Mouse (Mus musculus) kidney, embryonic 14.5 days (tissue): ENCODE results near the gene Cfap61. TPM values are rescaled to one million over a fixed set of nuclear protein-coding genes. Genes with fewer than 3 reads are reported as not detected.
A peak's percentile ranks its signal among the peaks of the same experiment; 100 is the strongest.
"Not testable (repeated sequence)": the region's sequence is repeated elsewhere in the genome, so short reads cannot be mapped to it uniquely, and the experiment has no call there.

Experiments
- ATAC-seq: fragments of 200-750 bp; cut with Nextera tagmentation; 2 replicates; pipeline ENCODE4 v1.8.0; 2017; ENCODE audit warnings: moderate number of reproducible peaks, mild to moderate bottlenecking, moderate TSS enrichment, moderate library complexity; ENCODE audit not compliant: low FRiP score, low TSS enrichment
- H3K27ac ChIP-seq: fragments of 300-500 bp; sonication (generic); 2 replicates; pipeline ENCODE4 v1.5.1; 2014; ENCODE audit warnings: low read depth, mild to moderate bottlenecking, low read length, moderate library complexity, mixed read lengths
- H3K27me3 ChIP-seq: fragments of 300-500 bp; sonication (generic); 2 replicates; pipeline ENCODE4 v1.6.1; 2014; ENCODE audit warnings: mild to moderate bottlenecking, low read length; ENCODE audit not compliant: control insufficient read depth, insufficient read depth
- H3K36me3 ChIP-seq: fragments of 300-500 bp; sonication (generic); 2 replicates; pipeline ENCODE4 v1.6.1; 2014; ENCODE audit warnings: low read length, mixed read lengths; ENCODE audit not compliant: control insufficient read depth, insufficient read depth
- H3K4me1 ChIP-seq: fragments of 300-500 bp; sonication (generic); 2 replicates; pipeline ENCODE4 v1.6.1; 2014; ENCODE audit warnings: low read length, mixed read lengths; ENCODE audit not compliant: control insufficient read depth, insufficient read depth
- H3K4me2 ChIP-seq: fragments of 300-500 bp; sonication (generic); replicated peaks from 2 replicates; pipeline ENCODE4 v1.6.1; 2014; ENCODE audit warnings: low read depth, mild to moderate bottlenecking, low read length
- H3K4me3 ChIP-seq: fragments of 300-500 bp; sonication (generic); 2 replicates; pipeline ENCODE4 v1.5.1; 2014; ENCODE audit warnings: mild to moderate bottlenecking, low read length
- H3K9ac ChIP-seq: fragments of 300-500 bp; sonication (generic); 2 replicates; pipeline ENCODE4 v1.6.1; 2014; ENCODE audit warnings: low read depth, mild to moderate bottlenecking, low read length, moderate library complexity
- H3K9me3 ChIP-seq: fragments of 300-500 bp; sonication (generic); 2 replicates; pipeline ENCODE4 v1.6.1; 2016; ENCODE audit warnings: low read length; ENCODE audit not compliant: control insufficient read depth
- WGBS: fragments of 180-500 bp; shearing (Covaris S2); extraction: QIAGEN DNeasy Blood & Tissue Kit; methylation state at CpG from one replicate; pipeline ENCODE4 v1.1.7; 2014; 5-methylcytosine and 5-hydroxymethylcytosine counted together
- polyA plus RNA-seq: library from polyadenylated mRNA; unstranded; fragments of >200 nt; fragmentation: Nextera tagmentation; extraction: Ambion mirVana; gene quantifications from 2 replicates; pipeline ENCODE4 v1.2.1, GENCODE M21; 2014

The Cfap61 gene
- polyA plus RNA-seq, 1 experiment from 2014 or later = 0.49 TPM

DNA sequence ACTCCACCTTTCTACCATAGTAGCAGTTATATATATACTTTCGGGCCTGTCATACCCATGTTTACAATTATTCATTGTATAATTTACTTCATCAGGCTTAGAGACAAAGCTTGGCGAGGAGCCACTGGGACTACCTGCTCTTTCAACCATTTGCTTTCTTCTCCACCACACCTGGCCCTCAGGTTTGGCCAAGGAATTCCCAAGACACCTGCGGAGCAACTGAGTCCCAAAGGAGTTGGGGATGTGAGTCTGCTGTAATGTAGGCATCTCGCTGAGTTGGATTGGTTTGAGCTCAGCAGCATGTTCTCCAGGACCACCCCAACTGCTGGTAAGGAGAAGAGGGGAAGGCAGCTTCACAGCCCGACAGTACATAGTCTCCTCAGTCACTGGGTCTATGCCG lies 32.7 kb upstream of the Cfap61 start, which contains the start of gene Naa20:
Naa20 (plus strand) TSS at position 239 of the 400 bp plus-strand sequence.
- no peak for ATAC-seq
- peaks cover 3% of the 10 kb centered on the region; the same call in 1 of the 2 replicates for H3K36me3 ChIP-seq
- 89% methylated on average over 6 of the region's 6 CpGs for WGBS
- no peak within 1 kb of the TSS for H3K27ac ChIP-seq
- H3K4me2 ChIP-seq = peak within 1 kb of the TSS; percentile 34
- H3K4me3 ChIP-seq = peak within 1 kb of the TSS; percentile 92
- peaks cover 8% of the 10 kb centered on the region; the same call in 1 of the 2 replicates for H3K4me1 ChIP-seq
- H3K9ac ChIP-seq = 0 out of 2 replicates have a peak within 1 kb of the TSS, but pooled peaks have one; percentile 94
- H3K27me3 ChIP-seq = no peaks in the 10 kb centered on the region
- no peaks in the 10 kb centered on the region for H3K9me3 ChIP-seq

DNA sequence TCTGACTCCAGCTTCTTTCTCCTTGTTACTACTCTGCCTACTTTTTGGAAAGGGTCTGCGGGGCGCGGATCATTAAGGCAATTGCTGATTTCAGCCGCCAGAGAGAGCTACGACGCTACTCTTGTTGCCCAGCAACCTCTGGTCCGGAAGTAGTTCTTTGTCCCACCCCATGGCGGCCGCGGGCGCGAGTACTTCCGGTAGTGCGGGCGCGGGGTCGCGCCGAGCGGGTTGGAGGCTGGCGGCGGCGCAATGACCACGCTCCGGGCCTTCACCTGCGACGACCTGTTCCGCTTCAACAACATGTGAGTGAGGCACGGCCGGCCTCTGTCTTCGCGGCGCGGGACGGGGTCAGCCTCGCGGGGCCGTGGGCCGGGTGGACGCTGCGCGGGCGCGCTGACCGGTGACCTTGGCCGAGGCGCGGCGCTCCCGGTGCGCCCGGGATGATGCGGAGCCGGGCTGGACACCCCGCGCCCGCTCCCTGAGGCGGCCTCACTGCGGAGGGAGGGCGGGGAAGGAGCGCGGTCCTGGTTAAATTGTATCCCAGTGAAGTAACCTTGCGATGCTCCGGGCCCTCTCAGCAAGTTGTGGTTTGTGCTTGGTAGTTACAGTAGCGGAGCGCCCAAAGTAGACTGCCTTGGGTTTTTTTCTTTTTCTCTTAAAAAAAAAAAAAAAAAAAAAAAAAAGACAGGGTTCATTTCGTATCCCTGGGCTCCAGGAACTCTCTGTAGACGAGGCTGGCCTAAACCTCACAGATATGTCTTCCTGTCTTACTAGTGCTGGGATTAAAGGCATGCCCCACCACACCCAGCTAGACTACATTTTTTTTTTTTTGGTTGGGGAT lies 31.3 kb upstream of the Cfap61 start:
- Histone ChIP-seq H3K36me3 (peaks cover 3% of the 10 kb centered on the region; the same call in 1 of the 2 replicates), H3K27ac (peak overlapping the region; percentile 95), H3K9me3 (no peaks in the 10 kb centered on the region), H3K4me2 (peak overlapping the region; percentile 83), H3K4me3 (peak overlapping the region; percentile 92), H3K27me3 (no peaks in the 10 kb centered on the region), H3K4me1 (peaks cover 8% of the 10 kb centered on the region; the same call in 1 of the 2 replicates), H3K9ac (peak overlapping the region; percentile 94)
- under 1% methylated on average over 65 of the region's 68 CpGs for WGBS
- ATAC-seq = peak; percentile 97

DNA sequence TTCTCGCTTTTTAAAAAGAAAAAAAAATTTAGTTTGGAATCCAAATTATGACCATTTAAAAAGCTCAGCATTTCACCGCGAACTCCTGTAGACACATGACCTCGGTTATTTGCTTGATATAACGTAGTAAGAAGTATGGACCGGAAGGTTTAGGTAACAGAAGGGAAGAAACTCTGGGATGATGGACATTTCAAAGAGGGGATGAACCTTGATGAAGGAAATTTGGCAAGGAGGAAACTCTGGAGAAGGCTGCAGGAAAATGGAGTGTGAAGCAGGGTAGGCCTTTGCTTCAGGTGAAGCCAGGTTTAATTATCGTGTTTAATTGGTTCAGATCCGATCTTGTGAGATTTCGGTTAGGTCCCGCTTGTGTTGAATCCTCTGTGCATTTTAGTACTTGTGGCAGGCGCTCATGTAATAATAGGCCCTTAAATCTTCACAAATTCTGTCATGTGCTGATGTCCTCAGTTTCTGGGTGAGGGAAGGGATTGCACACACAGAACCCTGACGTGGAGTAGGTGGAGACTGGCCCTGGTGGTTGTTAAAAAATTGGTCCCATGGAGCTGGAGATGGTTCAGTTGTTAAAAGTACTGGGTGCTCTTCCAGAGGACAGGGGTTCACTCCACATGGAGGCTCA lies 30.5 kb upstream of the Cfap61 start:
- Histone ChIP-seq H3K4me3 (peak overlapping the region; percentile 92), H3K9me3 (no peaks in the 10 kb centered on the region), H3K36me3 (peaks cover 9% of the 10 kb centered on the region), H3K9ac (peak overlapping the region; percentile 94; the same call in 1 of the 2 replicates), H3K27ac (peak overlapping the region; percentile 95; the same call in 1 of the 2 replicates), H3K4me2 (peak overlapping the region; percentile 83), H3K27me3 (no peaks in the 10 kb centered on the region), H3K4me1 (peaks cover 8% of the 10 kb centered on the region; the same call in 1 of the 2 replicates)
- no peak for ATAC-seq
- WGBS = 26% methylated on average over 12 of the region's 12 CpGs

DNA sequence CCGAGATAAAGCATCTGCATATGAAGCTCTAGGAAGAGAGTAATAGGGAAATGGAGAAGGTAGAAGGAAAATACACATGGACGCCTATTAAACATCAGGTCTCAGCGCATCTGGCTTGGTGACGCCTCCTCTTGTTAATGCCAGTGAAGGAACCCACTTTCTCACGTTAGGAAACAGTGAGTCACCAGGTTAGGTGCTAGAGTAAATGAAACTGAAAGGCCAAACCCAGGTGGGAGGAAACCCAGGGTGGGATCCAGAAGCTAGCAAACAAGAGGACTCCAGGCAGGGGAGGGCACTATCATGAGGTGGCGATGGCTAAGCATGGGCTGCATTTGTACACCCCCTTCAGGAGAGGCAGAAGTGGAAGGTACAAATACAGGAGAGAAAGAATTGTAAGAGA lies 29.4 kb upstream of the Cfap61 start:
- Histone ChIP-seq H3K36me3 (peaks cover 17% of the 10 kb centered on the region), H3K9ac (no peak overlapping the region), H3K4me2 (no peak overlapping the region), H3K4me3 (no peak overlapping the region), H3K27ac (no peak overlapping the region), H3K9me3 (no peaks in the 10 kb centered on the region), H3K27me3 (no peaks in the 10 kb centered on the region), H3K4me1 (peaks cover 8% of the 10 kb centered on the region; the same call in 1 of the 2 replicates)
- WGBS = 83% methylated on average over 6 of the region's 6 CpGs
- ATAC-seq = no peak

DNA sequence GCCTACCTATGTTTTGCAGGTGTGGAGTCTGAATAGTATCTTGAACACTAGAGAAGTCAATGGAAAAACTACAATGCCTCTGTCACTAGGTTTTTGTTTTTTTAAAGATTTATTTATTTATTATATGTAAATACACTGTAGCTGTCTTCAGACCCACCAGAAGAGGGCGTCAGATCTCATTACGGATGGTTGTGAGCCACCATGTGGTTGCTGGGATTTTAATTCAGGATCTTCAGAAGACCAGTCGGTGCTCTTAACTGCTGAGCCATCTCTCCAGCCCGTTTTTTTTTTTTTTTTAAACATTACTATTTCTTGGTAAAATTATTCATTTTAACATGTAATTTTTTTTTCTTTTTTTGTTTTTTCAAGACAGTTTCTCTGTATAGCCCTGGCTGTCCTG lies 28.7 kb upstream of the Cfap61 start:
- WGBS = 61% methylated on average over 4 of the region's 4 CpGs
- H3K4me1 ChIP-seq, H3K9me3 ChIP-seq, H3K4me3 ChIP-seq, H3K9ac ChIP-seq, H3K4me2 ChIP-seq, H3K27me3 ChIP-seq, H3K27ac ChIP-seq, ATAC-seq: not testable (repeated sequence)
- H3K36me3 ChIP-seq = peaks cover 24% of the 10 kb centered on the region

DNA sequence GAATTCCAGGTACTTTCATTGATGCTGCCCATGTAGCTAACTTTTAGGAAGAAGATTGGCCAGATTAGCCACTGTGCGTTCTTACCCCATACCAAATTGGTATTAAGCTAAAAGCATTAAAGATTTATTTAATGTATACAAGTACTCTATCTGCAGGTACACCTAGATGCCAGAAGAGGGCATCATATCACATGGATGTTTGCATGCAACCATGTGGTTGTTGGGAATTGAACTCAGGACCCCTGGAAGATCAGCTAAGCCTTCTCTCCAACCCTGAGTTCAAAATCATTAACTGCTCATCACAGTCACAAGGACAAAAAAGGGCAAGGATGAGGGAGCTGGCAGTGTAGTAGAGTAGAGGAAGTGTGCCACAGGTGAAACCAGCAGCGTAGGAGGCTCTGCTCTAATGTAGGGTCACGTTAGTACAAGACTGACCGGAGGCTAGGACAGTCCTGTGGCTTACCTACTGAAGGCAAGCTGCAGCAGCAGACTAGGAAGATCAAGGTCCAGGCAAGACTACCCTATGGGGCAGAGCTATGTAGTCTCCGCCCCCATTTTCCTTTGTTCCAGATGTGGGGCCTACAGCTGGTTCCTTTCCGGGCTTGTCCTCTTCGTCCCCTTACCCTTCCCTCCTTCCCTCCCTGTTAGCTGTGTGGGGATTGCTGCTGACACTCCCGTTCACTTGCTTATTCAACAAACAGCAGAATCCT lies 13.5 kb upstream of the Cfap61 start:
- Histone ChIP-seq H3K4me3 (no peak overlapping the region), H3K4me1 (no peaks in the 10 kb centered on the region), H3K9me3 (no peaks in the 10 kb centered on the region), H3K9ac (no peak overlapping the region), H3K36me3 (peaks cover 88% of the 10 kb centered on the region), H3K4me2 (no peak overlapping the region), H3K27me3 (no peaks in the 10 kb centered on the region), H3K27ac (no peak overlapping the region)
- ATAC-seq = no peak
- 84% methylated on average over 8 of the region's 8 CpGs for WGBS

DNA sequence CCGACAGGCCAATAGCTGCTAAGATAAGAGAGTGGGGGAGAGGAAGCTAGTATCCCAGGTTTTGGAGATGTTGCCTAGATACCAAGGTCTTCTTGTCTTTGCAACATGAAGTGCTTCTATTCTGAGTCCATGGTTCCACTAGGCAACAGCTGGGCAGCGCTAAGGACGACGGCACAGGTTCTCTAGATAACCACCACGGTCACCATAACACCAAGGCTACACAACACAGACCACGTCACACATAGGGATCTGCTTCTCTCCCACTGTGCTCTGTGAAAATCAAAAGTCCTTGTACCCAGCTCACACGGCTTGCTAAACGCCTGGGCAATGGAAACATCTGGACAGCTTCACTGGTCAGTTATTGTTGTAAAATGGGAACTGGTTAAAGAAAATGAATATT lies 2.4 kb downstream of the Cfap61 start:
- H3K27me3 ChIP-seq = no peaks in the 10 kb centered on the region
- peaks cover 7% of the 10 kb centered on the region; the same call in 1 of the 2 replicates for H3K4me1 ChIP-seq
- H3K9ac ChIP-seq = no peak overlapping the region
- H3K27ac ChIP-seq = no peak overlapping the region
- H3K4me3 ChIP-seq = no peak overlapping the region
- H3K36me3 ChIP-seq = peaks cover 4% of the 10 kb centered on the region; the same call in 1 of the 2 replicates
- no peaks in the 10 kb centered on the region for H3K9me3 ChIP-seq
- H3K4me2 ChIP-seq = no peak overlapping the region
- no peak for ATAC-seq
- WGBS = 82% methylated on average over 8 of the region's 8 CpGs

DNA sequence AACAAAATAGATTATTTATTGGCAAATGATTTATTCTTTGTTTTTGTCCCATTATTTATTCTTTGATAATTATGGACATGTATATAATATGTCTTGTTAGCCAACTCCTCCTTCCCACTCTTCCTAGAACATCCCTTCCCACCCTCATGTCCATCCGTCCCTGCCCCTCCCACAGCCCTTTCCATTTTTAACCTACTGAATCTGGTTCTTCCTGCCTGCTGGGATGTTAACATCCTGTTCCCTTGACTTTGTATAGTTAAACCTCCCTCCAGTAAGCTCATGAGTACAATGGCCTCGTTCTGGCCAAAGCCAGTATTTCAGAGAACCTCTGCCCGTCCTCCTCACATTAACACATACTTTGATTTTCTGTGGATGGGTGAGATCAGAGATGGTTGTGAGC lies 6.8 kb downstream of the Cfap61 start:
- no peak overlapping the region for H3K4me3 ChIP-seq
- no peak overlapping the region for H3K9ac ChIP-seq
- H3K36me3 ChIP-seq = no peaks in the 10 kb centered on the region
- no peaks in the 10 kb centered on the region for H3K9me3 ChIP-seq
- H3K4me2 ChIP-seq = no peak overlapping the region
- H3K27me3 ChIP-seq = no peaks in the 10 kb centered on the region
- H3K27ac ChIP-seq = no peak overlapping the region
- no peak for ATAC-seq
- no peaks in the 10 kb centered on the region for H3K4me1 ChIP-seq
- 66% methylated on average over 3 of the region's 3 CpGs for WGBS
